Mouse (Mus musculus) testis, adult 2 months (tissue): Measurements from ENCODE around the gene Sema4a. TPM values are rescaled to one million over a fixed set of nuclear protein-coding genes. Genes with fewer than 3 reads are reported as not detected.

Experiments used
- H3K27ac ChIP-seq: fragments of 200-500 bp; 2 replicates; pipeline ENCODE4 v1.5.1; 2012; ENCODE audit warnings: low read depth, low read length; ENCODE audit not compliant: control insufficient read depth, insufficient read depth
- H3K27me3 ChIP-seq: fragments of 200-500 bp; 2 replicates; pipeline ENCODE4 v1.6.1; 2012; ENCODE audit warnings: mild to moderate bottlenecking, low read length, moderate library complexity; ENCODE audit not compliant: control insufficient read depth, insufficient read depth
- H3K36me3 ChIP-seq: fragments of 200-500 bp; 2 replicates; pipeline ENCODE4 v1.6.1; 2012; ENCODE audit warnings: mild to moderate bottlenecking, low read length; ENCODE audit not compliant: control insufficient read depth, insufficient read depth
- H3K4me1 ChIP-seq: fragments of 200-500 bp; 2 replicates; pipeline ENCODE4 v1.6.1; 2012; ENCODE audit warnings: low read length; ENCODE audit not compliant: control insufficient read depth, insufficient read depth
- H3K4me3 ChIP-seq: fragments of 200-500 bp; 2 replicates; pipeline ENCODE4 v1.5.1; 2012; ENCODE audit warnings: low read depth, mild to moderate bottlenecking, low read length, moderate library complexity, mixed read lengths; ENCODE audit not compliant: control insufficient read depth
- CTCF ChIP-seq: fragments of 200-500 bp; IDR thresholded peaks from 2 replicates; pipeline ENCODE4 v1.5.1; 2012; ENCODE audit warnings: low read depth, mild to moderate bottlenecking, inconsistent platforms, low read length, moderate library complexity; ENCODE audit not compliant: control insufficient read depth, insufficient read depth, insufficient replicate concordance
- POLR2A ChIP-seq: fragments of 200-500 bp; IDR thresholded peaks from 2 replicates; pipeline ENCODE4 v1.6.1; 2012; ENCODE audit warnings: low read depth, mild to moderate bottlenecking, inconsistent platforms, low read length, moderate library complexity; ENCODE audit not compliant: control insufficient read depth
- polyA plus RNA-seq: library from polyadenylated mRNA; depleted of rRNA; stranded (reverse); fragments of >200 nt; gene quantifications from 2 replicates; pipeline ENCODE4 v1.2.3, GENCODE M21; 2012

The Sema4a gene
- polyA plus RNA-seq, 1 experiment: 58.9 TPM

GRCm38 (mm10) chr3:88495741-88496415 lies 34.9 kb upstream of the Sema4a start:
- H3K4me3 ChIP-seq: no peak overlapping the region
- H3K36me3 ChIP-seq: no peaks in the 10 kb centered on the region
- H3K27me3 ChIP-seq: no peaks in the 10 kb centered on the region
- no peak overlapping the region for H3K27ac ChIP-seq
- H3K4me1 ChIP-seq: peaks cover 15% of the 10 kb centered on the region
- TF ChIP-seq CTCF (no peak), POLR2A (no peak)

GRCm38 (mm10) chr3:88494836-88495628 lies 34.0 kb upstream of the Sema4a start:
- Histone ChIP-seq H3K27ac (peak overlapping the region; percentile 28), H3K27me3 (no peaks in the 10 kb centered on the region), H3K4me1 (peaks cover 15% of the 10 kb centered on the region), H3K4me3 (no peak overlapping the region), H3K36me3 (no peaks in the 10 kb centered on the region)
- no peak for TF ChIP-seq POLR2A
- no peak for TF ChIP-seq CTCF

- Histone ChIP-seq H3K27me3 (no peaks in the 10 kb centered on the region), H3K27ac (peak overlapping the region; percentile 47), H3K36me3 (no peaks in the 10 kb centered on the region), H3K4me3 (no peak overlapping the region), H3K4me1 (peaks cover 15% of the 10 kb centered on the region)
- TF ChIP-seq CTCF: no peak
- no peak for TF ChIP-seq POLR2A
Measured at GRCm38 (mm10) chr3:88493706-88494582, 33.0 kb upstream of the Sema4a start.

GRCm38 (mm10) chr3:88487396-88487795 lies 26.4 kb upstream of the Sema4a start:
- H3K27ac ChIP-seq: no peak overlapping the region
- no peak overlapping the region for H3K4me3 ChIP-seq
- H3K4me1 ChIP-seq: peaks cover 2% of the 10 kb centered on the region
- H3K27me3 ChIP-seq: no peaks in the 10 kb centered on the region
- TF ChIP-seq CTCF (no peak), POLR2A (no peak)
- no peaks in the 10 kb centered on the region for H3K36me3 ChIP-seq

GRCm38 (mm10) chr3:88486887-88487286 lies 25.9 kb upstream of the Sema4a start:
- Histone ChIP-seq H3K27ac (no peak overlapping the region), H3K4me1 (no peaks in the 10 kb centered on the region; the same call in 1 of the 2 replicates), H3K4me3 (no peak overlapping the region), H3K27me3 (no peaks in the 10 kb centered on the region), H3K36me3 (no peaks in the 10 kb centered on the region)
- TF ChIP-seq CTCF (no peak), POLR2A (no peak)

GRCm38 (mm10) chr3:88486043-88486442 lies 25.1 kb upstream of the Sema4a start:
- Histone ChIP-seq H3K27me3 (no peaks in the 10 kb centered on the region), H3K36me3 (no peaks in the 10 kb centered on the region), H3K27ac (no peak overlapping the region), H3K4me1 (no peaks in the 10 kb centered on the region; the same call in 1 of the 2 replicates), H3K4me3 (no peak overlapping the region)
- no peak for TF ChIP-seq CTCF
- TF ChIP-seq POLR2A: no peak
